Mouse (Mus musculus): Measurements from ENCODE around the gene Nkain1.
A peak's percentile ranks its signal among the peaks of the same experiment; 100 is the strongest.

Gene Nkain1

GRCm38 (mm10) chr4:130550511-130550910 is 23.5 kb downstream of the Nkain1 start:
- peak; percentile 21 to 50 for DNase-seq

DNA sequence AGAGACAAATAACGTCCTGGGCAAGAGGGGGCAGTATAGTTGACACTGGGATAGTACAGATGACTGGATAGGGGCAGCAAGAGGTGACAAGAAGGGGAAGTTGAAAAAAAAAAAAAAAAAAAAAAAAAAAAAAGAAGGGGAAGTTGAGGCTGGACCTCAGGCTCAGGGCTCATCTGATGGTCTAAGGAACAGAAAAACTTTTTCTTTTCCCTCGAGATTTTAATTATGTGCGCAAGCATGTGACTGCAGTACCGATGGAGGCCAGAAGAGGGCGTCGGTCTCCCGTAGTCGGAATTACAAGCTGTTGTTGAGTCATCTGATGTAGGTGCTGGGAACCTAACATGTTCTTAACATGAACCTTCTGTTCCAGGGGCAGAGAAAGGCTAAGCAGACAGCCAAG is 24.8 kb downstream of the Nkain1 start:
- DNase-seq = no peak

GRCm38 (mm10) chr4:130546798-130547562 is 27.0 kb downstream of the Nkain1 start:
- DNase-seq = peak; percentile 31 to 53

DNA sequence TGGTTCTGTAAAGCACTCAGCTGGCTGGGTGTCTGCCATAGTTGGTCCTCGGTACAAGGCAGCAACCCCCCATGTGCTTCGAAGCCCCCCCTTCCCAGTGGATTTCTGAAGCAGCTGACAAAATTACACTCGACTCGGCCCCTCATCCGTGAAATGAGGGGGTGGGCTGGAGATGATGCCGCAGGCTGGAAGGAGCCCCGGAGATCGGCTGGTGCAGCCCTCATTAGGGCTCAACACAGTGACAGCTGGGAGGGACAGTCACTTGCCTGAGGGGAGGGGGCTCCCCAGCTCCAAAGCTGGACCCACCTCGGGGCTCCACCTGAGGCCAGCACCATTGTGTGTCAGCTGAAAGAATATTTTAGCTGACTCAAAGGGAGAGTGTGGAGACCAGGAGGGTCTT is 29.6 kb downstream of the Nkain1 start:
- no peak for DNase-seq

DNA sequence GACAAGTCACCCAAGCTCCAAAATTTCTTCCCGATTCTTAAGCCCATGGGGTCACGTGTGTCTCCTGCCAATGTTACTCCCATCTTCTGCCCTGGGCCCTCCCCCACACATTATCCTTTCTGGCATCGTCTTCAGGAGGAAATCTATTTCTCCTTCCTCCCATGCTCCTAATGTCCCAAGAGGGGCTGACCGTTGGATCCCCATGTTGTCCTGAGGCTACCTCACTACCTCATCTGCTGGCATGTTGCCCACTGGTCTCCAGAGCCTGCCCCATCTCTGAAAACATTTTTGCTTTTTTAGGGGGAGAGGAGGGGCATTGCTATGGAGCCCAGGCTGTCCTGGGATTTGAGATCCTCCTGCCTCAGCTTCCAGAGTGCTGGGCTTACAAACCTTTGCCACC is 30.9 kb downstream of the Nkain1 start:
- DNase-seq = no peak

- no peak for DNase-seq
These were observed 33.1 kb downstream of the Nkain1 start for GRCm38 (mm10) chr4:130540831-130541230.

- no peak for DNase-seq
These were observed 34.3 kb downstream of the Nkain1 start for GRCm38 (mm10) chr4:130539706-130540105.

DNA sequence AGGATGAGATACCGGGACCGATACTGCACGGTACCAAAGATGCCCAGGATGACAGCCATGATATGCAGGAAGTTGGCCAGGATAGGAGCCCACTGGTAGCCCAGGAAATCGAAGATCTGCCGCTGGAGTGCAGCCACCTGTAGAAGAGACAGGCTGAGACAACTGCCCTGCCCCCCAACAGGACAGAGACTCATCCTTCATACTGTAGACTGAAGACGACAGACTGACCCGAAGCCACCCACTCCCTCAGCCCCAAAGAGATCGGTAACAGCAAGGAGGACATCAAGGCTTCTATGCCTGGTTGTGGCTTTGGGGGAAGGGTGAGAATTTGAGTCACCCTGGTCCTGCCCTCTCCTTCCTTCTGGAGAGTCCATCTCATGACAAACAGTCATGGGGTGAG is 34.9 kb downstream of the Nkain1 start:
- DNase-seq = no peak

DNA sequence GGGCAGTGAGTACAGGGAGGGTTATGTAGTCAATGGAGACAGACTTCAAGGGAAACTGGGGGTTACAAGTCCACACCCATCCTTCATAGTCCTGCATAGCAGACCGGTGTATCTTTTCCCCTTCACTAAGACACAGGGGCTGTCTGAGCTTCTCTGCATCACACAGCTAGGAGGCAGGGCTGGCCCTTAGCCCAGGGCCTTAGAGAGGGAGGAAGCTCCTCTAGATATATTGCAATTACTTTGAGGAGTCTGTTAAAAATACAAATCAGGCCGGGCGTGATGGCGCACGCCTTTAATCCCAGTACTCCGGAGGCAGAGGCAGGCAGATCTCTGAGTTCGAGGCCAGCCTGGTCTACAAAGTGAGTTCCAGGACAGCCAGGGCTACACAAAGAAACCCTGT is 36.6 kb downstream of the Nkain1 start:
- no peak for DNase-seq

DNA sequence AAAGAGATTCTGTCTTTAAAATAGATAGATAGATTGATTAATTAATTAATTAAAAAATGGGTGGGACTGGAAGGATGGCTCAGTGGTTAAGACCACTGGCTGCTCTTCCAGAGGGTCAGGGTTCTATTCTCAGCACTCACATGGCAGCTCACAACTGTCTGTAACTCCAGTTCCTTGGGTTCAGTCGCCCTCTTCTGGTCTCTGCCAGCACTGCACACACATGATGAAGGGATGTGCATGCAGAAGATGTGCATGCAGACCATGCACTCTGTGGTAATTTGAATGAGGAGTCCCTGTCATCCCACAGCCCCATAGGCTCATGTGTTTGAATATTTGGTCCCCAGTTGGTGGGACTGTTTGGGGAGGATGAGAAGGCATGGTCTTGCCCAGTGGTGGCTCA is 38.2 kb downstream of the Nkain1 start:
- no peak for DNase-seq

DNA sequence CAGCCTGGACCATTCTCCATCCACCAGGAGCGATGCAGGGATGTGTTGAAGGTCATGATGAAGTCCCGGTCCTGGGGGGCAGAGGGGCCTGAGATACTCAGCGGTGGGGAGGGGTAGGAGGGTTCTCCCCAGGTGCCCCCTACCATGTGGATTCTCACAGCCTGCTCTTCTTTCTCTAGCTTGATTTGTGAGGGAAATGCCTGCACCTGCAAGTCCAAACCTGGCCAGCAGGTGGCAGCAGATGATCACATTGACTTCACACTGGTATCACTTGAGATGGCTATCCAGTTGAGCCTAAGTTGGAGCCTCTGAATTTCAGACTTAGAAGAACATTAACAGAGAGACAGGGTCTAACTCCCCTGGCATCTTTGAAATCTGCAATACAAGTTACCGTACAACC is 40.0 kb downstream of the Nkain1 start:
- DNase-seq = peak; percentile 92 to 94

DNA sequence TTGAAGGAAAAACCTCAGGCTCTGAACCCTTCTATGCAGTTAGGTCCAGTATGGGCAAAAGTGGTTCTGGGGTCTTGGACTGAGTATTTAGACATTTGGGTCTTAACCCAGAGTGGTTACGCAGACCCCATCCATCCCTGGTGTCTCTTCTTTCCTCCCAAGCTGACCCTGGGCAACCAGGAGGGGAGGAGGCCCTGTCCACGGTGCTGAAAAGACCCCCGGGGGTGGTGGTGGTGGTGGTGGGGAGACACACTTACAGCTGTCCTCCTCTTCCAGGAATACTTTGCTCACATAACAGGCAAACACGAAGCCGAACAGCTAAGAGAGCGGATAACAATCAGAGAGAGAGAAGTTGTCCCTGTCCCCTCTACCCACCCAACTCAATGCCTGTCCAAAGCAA is 41.6 kb downstream of the Nkain1 start:
- no peak for DNase-seq

DNA sequence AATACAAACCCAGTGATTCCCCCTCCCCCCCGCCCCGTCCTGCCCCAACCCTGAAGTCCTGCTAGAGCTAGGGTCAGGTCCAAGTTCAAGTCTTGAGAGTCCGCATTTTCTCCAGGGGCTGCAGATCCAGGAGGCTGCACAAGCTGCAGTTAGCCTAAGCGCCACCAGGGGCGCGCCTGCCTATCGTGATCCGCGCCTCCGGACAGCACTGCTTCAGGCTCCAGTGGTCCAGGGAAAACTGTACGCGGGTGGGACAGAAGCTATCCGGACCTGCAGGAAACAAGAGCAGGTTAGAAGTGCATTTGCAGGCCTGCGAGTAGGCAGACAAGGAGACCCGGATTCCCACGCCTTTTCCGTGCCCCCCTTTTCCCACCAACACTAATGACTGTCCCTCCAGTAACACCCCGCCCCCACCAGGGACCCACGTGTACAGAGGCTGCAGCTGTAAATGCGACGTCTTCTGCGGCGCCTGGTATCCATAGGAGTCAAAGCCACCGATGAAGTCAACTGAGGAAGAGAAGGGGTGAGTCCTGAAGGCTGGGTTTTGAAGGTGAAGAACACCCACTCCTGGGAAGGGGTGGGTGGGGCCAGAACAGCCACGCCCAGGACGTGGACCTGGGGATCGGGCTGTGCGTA is 42.2 kb downstream of the Nkain1 start:
- peak; percentile 90 to 91 for DNase-seq

GRCm38 (mm10) chr4:130527804-130528203 is 46.2 kb downstream of the Nkain1 start:
- no peak for DNase-seq

GRCm38 (mm10) chr4:130525041-130525440 is 48.9 kb downstream of the Nkain1 start:
- no peak for DNase-seq

DNA sequence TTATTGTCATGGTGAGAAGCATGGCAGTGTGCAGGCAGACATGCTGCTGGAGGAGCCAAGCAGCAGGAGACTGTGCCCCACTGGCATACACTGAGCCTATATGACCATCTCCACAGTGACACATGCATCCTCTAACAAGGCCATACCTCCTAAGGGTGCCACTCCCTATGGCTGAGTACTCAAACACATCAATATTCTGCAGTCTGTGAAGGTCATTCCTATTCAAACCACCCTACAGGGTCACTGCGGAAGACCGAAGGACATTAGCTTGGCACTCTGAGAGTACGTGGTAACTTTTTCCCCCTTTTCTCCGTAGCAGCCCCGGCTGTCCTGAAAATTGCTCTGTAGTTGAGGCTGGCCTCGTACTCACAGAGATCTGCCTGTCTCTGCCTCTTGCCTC is 52.5 kb downstream of the Nkain1 start:
- DNase-seq = no peak

GRCm38 (mm10) chr4:130520482-130520851 is 53.5 kb downstream of the Nkain1 start:
- DNase-seq = no peak

DNA sequence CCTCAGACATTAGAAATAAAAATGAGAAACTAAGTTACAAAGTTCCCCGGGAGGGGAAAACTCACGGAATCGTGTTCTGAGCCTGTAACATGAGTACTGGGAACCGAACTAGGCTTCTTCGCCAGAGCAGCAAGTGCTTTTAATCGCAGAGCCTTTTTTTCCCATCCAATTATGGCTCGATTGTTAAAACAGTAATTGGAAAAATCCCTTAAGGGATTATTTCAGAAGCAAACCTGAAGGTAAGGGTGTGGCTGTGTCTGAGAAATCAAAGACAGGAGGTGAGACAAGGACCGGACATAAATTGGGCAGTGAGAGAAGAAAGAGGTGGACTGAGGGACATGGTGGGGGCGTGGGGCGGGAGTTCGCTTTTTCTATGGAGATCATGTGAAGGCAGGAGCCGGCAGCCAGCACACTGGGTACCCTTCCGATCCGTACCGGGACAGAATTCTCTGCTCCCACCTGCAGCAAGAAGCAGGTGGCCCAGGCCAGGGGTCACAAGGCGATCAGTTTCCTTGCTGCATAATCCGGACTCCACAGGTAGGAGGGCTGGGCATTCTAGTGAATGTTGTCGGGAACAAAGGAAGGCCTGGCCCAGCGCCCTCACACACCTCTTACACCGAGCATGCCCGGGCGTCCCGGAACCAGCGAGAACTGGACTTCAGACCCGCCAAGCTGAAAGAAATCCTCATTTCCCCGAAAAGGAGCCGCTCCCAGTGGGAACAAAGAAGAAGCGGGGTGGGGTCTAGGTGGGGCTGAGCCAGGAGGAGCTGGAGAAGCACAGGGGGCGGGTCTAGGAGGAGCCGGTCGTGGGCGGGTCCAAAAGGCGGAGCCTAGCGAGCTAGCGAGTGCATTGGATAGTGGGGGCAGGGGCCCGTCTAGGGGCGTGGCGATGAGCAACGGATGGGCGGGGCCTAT is 54.1 kb downstream of the Nkain1 start:
- peak; percentile 98 to 99 for DNase-seq

GRCm38 (mm10) chr4:130516490-130516889 is 57.5 kb downstream of the Nkain1 start:
- no peak for DNase-seq

All from kidney, postnatal 4 days (tissue).